Mouse (Mus musculus): ENCODE data around the gene Gm44511. TPM values are rescaled to one million over a fixed set of nuclear protein-coding genes. Genes with fewer than 3 reads are reported as not detected.

Gm44511 gene
- polyA plus RNA-seq, 1 experiment from 2014 or later, result not detected

- WGBS, result 59% methylated on average over 3 of the region's 3 CpGs
- ATAC-seq (replicated peaks; ENCODE audit: low FRiP score), result no peak
- Histone ChIP-seq H3K9ac (ENCODE audit: low read depth, low read length) (no peak overlapping the region), H3K27ac (ENCODE audit: low read depth, low read length) (no peak overlapping the region), H3K27me3 (replicated peaks; ENCODE audit: control insufficient read depth, insufficient read depth, low read length) (no peaks in the 10 kb centered on the region), H3K36me3 (ENCODE audit: control insufficient read depth, insufficient read depth, low read length) (no peaks in the 10 kb centered on the region), H3K4me2 (no peak overlapping the region), H3K9me3 (ENCODE audit: control insufficient read depth, low read length) (no peaks in the 10 kb centered on the region), H3K4me3 (ENCODE audit: low read depth, low read length) (no peak overlapping the region), H3K4me1 (replicated peaks; ENCODE audit: control insufficient read depth, insufficient read depth, low read length) (no peaks in the 10 kb centered on the region; the same call in 1 of the 2 replicates)
- no peak for DNase-seq (ENCODE audit: low spot score)
These were observed 26.7 kb upstream of the Gm44511 start for GRCm38 (mm10) chr6:128852766-128853165.

GRCm38 (mm10) chr6:128851151-128851550 lies 25.0 kb upstream of the Gm44511 start:
- Histone ChIP-seq H3K27ac (ENCODE audit: low read depth, low read length) (no peak overlapping the region), H3K36me3 (ENCODE audit: control insufficient read depth, insufficient read depth, low read length) (no peaks in the 10 kb centered on the region), H3K4me1 (replicated peaks; ENCODE audit: control insufficient read depth, insufficient read depth, low read length) (no peaks in the 10 kb centered on the region; the same call in 1 of the 2 replicates), H3K9me3 (ENCODE audit: control insufficient read depth, low read length) (no peaks in the 10 kb centered on the region), H3K27me3 (replicated peaks; ENCODE audit: control insufficient read depth, insufficient read depth, low read length) (no peaks in the 10 kb centered on the region), H3K4me3 (ENCODE audit: low read depth, low read length) (no peak overlapping the region), H3K4me2 (no peak overlapping the region), H3K9ac (ENCODE audit: low read depth, low read length) (no peak overlapping the region)
- DNase-seq (ENCODE audit: low spot score) (no peak), ATAC-seq (replicated peaks; ENCODE audit: low FRiP score) (no peak)
- 76% methylated on average over 2 of the region's 2 CpGs for WGBS

- 50% methylated on average over 2 of the region's 2 CpGs for WGBS
- ATAC-seq (replicated peaks; ENCODE audit: low FRiP score), result no peak
- Histone ChIP-seq H3K36me3 (ENCODE audit: control insufficient read depth, insufficient read depth, low read length) (no peaks in the 10 kb centered on the region), H3K9me3 (ENCODE audit: control insufficient read depth, low read length) (no peaks in the 10 kb centered on the region), H3K4me2 (no peak overlapping the region; the same call in 1 of the 2 replicates), H3K9ac (ENCODE audit: low read depth, low read length) (no peak overlapping the region), H3K4me1 (replicated peaks; ENCODE audit: control insufficient read depth, insufficient read depth, low read length) (no peaks in the 10 kb centered on the region; the same call in 1 of the 2 replicates), H3K4me3 (ENCODE audit: low read depth, low read length) (no peak overlapping the region), H3K27ac (ENCODE audit: low read depth, low read length) (no peak overlapping the region), H3K27me3 (replicated peaks; ENCODE audit: control insufficient read depth, insufficient read depth, low read length) (no peaks in the 10 kb centered on the region)
- no peak for DNase-seq (ENCODE audit: low spot score)
These were observed 24.6 kb upstream of the Gm44511 start for GRCm38 (mm10) chr6:128850671-128851070.

- Histone ChIP-seq H3K36me3 (ENCODE audit: control insufficient read depth, insufficient read depth, low read length) (no peaks in the 10 kb centered on the region), H3K9me3 (ENCODE audit: control insufficient read depth, low read length) (no peaks in the 10 kb centered on the region), H3K4me2 (no peak overlapping the region), H3K4me3 (ENCODE audit: low read depth, low read length) (no peak overlapping the region), H3K27me3 (replicated peaks; ENCODE audit: control insufficient read depth, insufficient read depth, low read length) (no peaks in the 10 kb centered on the region), H3K9ac (ENCODE audit: low read depth, low read length) (no peak overlapping the region), H3K4me1 (replicated peaks; ENCODE audit: control insufficient read depth, insufficient read depth, low read length) (no peaks in the 10 kb centered on the region), H3K27ac (ENCODE audit: low read depth, low read length) (no peak overlapping the region)
- ATAC-seq (replicated peaks; ENCODE audit: low FRiP score) (no peak), DNase-seq (ENCODE audit: low spot score) (no peak)
- WGBS, result 57% methylated on average over 2 of the region's 2 CpGs
These were observed 23.8 kb upstream of the Gm44511 start for GRCm38 (mm10) chr6:128849902-128850301.

GRCm38 (mm10) chr6:128847401-128847800 lies 21.3 kb upstream of the Gm44511 start:
- H3K36me3 ChIP-seq (ENCODE audit: control insufficient read depth, insufficient read depth, low read length), result no peaks in the 10 kb centered on the region
- H3K9me3 ChIP-seq (ENCODE audit: control insufficient read depth, low read length), result no peaks in the 10 kb centered on the region
- H3K27ac ChIP-seq (ENCODE audit: low read depth, low read length), result no peak overlapping the region
- no peaks in the 10 kb centered on the region for H3K27me3 ChIP-seq (replicated peaks; ENCODE audit: control insufficient read depth, insufficient read depth, low read length)
- no peak overlapping the region for H3K4me3 ChIP-seq (ENCODE audit: low read depth, low read length)
- 88% methylated on average over 4 of the region's 4 CpGs for WGBS
- DNase-seq (ENCODE audit: low spot score), result no peak
- ATAC-seq (replicated peaks; ENCODE audit: low FRiP score), result no peak
- peaks cover 7% of the 10 kb centered on the region; the same call in 1 of the 2 replicates for H3K4me1 ChIP-seq (replicated peaks; ENCODE audit: control insufficient read depth, insufficient read depth, low read length)
- no peak overlapping the region for H3K4me2 ChIP-seq
- no peak overlapping the region for H3K9ac ChIP-seq (ENCODE audit: low read depth, low read length)

GRCm38 (mm10) chr6:128845998-128846542 lies 20.0 kb upstream of the Gm44511 start:
- H3K9ac ChIP-seq (ENCODE audit: low read depth, low read length), result no peak overlapping the region
- ATAC-seq (replicated peaks; ENCODE audit: low FRiP score) (peak; percentile 39), DNase-seq (ENCODE audit: low spot score) (no peak)
- H3K4me1 ChIP-seq (replicated peaks; ENCODE audit: control insufficient read depth, insufficient read depth, low read length), result peaks cover 15% of the 10 kb centered on the region
- H3K27ac ChIP-seq (ENCODE audit: low read depth, low read length), result no peak overlapping the region
- H3K36me3 ChIP-seq (ENCODE audit: control insufficient read depth, insufficient read depth, low read length), result no peaks in the 10 kb centered on the region
- H3K27me3 ChIP-seq (replicated peaks; ENCODE audit: control insufficient read depth, insufficient read depth, low read length), result no peaks in the 10 kb centered on the region
- H3K4me2 ChIP-seq, result no peak overlapping the region
- 50% methylated on average over 6 of the region's 9 CpGs for WGBS
- H3K9me3 ChIP-seq (ENCODE audit: control insufficient read depth, low read length), result no peaks in the 10 kb centered on the region
- no peak overlapping the region for H3K4me3 ChIP-seq (ENCODE audit: low read depth, low read length)

- Histone ChIP-seq H3K9ac (ENCODE audit: low read depth, low read length) (no peak overlapping the region), H3K9me3 (ENCODE audit: control insufficient read depth, low read length) (no peaks in the 10 kb centered on the region), H3K27ac (ENCODE audit: low read depth, low read length) (peak overlapping the region; percentile 68), H3K4me2 (peak overlapping the region; percentile 48), H3K36me3 (ENCODE audit: control insufficient read depth, insufficient read depth, low read length) (no peaks in the 10 kb centered on the region), H3K4me3 (ENCODE audit: low read depth, low read length) (peak overlapping the region; percentile 30; the same call in 1 of the 2 replicates), H3K4me1 (replicated peaks; ENCODE audit: control insufficient read depth, insufficient read depth, low read length) (peaks cover 15% of the 10 kb centered on the region), H3K27me3 (replicated peaks; ENCODE audit: control insufficient read depth, insufficient read depth, low read length) (no peaks in the 10 kb centered on the region)
- 19% methylated on average over 7 of the region's 7 CpGs for WGBS
- DNase-seq (ENCODE audit: low spot score) (peak; percentile 86), ATAC-seq (replicated peaks; ENCODE audit: low FRiP score) (peak; percentile 63)
These were observed 19.3 kb upstream of the Gm44511 start for GRCm38 (mm10) chr6:128845319-128845979.

GRCm38 (mm10) chr6:128844586-128845080 lies 18.5 kb upstream of the Gm44511 start:
- ATAC-seq (replicated peaks; ENCODE audit: low FRiP score), result no peak
- 84% methylated on average over 5 of the region's 5 CpGs for WGBS

GRCm38 (mm10) chr6:128844131-128844530 lies 18.0 kb upstream of the Gm44511 start:
- no peaks in the 10 kb centered on the region for H3K9me3 ChIP-seq (ENCODE audit: control insufficient read depth, low read length)
- peak overlapping the region; percentile 95 for H3K4me2 ChIP-seq
- H3K9ac ChIP-seq (ENCODE audit: low read depth, low read length), result no peak overlapping the region
- H3K27me3 ChIP-seq (replicated peaks; ENCODE audit: control insufficient read depth, insufficient read depth, low read length), result no peaks in the 10 kb centered on the region
- no peak for ATAC-seq (replicated peaks; ENCODE audit: low FRiP score)
- H3K36me3 ChIP-seq (ENCODE audit: control insufficient read depth, insufficient read depth, low read length), result no peaks in the 10 kb centered on the region
- H3K27ac ChIP-seq (ENCODE audit: low read depth, low read length), result no peak overlapping the region
- peaks cover 15% of the 10 kb centered on the region for H3K4me1 ChIP-seq (replicated peaks; ENCODE audit: control insufficient read depth, insufficient read depth, low read length)
- 25% methylated on average over 8 of the region's 8 CpGs for WGBS
- DNase-seq (ENCODE audit: low spot score), result no peak
- H3K4me3 ChIP-seq (ENCODE audit: low read depth, low read length), result peak overlapping the region; percentile 66

More at GRCm38 (mm10) chr6:128844586-128845080, 18.5 kb upstream of the Gm44511 start:
- Histone ChIP-seq H3K4me1 (replicated peaks; ENCODE audit: control insufficient read depth, insufficient read depth, low read length) (peaks cover 15% of the 10 kb centered on the region), H3K9ac (ENCODE audit: low read depth, low read length) (no peak overlapping the region), H3K27ac (ENCODE audit: low read depth, low read length) (no peak overlapping the region), H3K9me3 (ENCODE audit: control insufficient read depth, low read length) (no peaks in the 10 kb centered on the region), H3K4me3 (ENCODE audit: low read depth, low read length) (no peak overlapping the region), H3K4me2 (peak overlapping the region; percentile 95), H3K27me3 (replicated peaks; ENCODE audit: control insufficient read depth, insufficient read depth, low read length) (no peaks in the 10 kb centered on the region), H3K36me3 (ENCODE audit: control insufficient read depth, insufficient read depth, low read length) (no peaks in the 10 kb centered on the region)
- no peak for DNase-seq (ENCODE audit: low spot score)

Data from liver, embryonic 11.5 days (tissue).